Mouse (Mus musculus): ENCODE data around the gene Ect2l. TPM values are rescaled to one million over a fixed set of nuclear protein-coding genes. Genes with fewer than 3 reads are reported as not detected.

Ect2l gene
- total and polyA plus RNA-seq, 3 experiments: 0.22 TPM; not detected in 2

- no peaks in the 10 kb centered on the region for H3K9me3 ChIP-seq (replicated peaks)
- peaks cover 15% of the 10 kb centered on the region for H3K36me3 ChIP-seq (replicated peaks)
- no peak overlapping the region for H3K4me3 ChIP-seq (ENCODE audit: low read depth, low read length)
- no peaks in the 10 kb centered on the region for H3K4me1 ChIP-seq (ENCODE audit: insufficient read depth, low read depth, low read length)
- no peak for DNase-seq (ENCODE audit: low spot score)
- no peaks in the 10 kb centered on the region for H3K27me3 ChIP-seq (ENCODE audit: insufficient read depth, low read length)
- TF ChIP-seq POLR2AphosphoS5 (IDR thresholded peaks at IDR 0.05; ENCODE audit: insufficient replicate concordance, low read depth, low read length): no peak
- TF ChIP-seq CTCF (IDR thresholded peaks at IDR 0.05; ENCODE audit: low read depth, low read length): no peak
- no peak for TF ChIP-seq TAL1 (conservative IDR thresholded peaks at IDR 0.05; ENCODE audit: low read depth, low read length)
- no peak for TF ChIP-seq GATA1 (IDR thresholded peaks at IDR 0.05; ENCODE audit: borderline replicate concordance, low read length)
- no peak for TF ChIP-seq GATA2 (IDR thresholded peaks at IDR 0.05; ENCODE audit: borderline replicate concordance, low read depth, low read length)
- no peak for ATAC-seq (ENCODE audit: extremely low read depth, insufficient number of reproducible peaks, low FRiP score, poor library complexity, severe bottlenecking)
These were observed 80.4 kb downstream of the Ect2l start for GRCm38 (mm10) chr10:18130276-18130675.

GRCm38 (mm10) chr10:18118336-18118735 is 92.4 kb downstream of the Ect2l start:
- DNase-seq (ENCODE audit: low spot score) (no peak), ATAC-seq (ENCODE audit: extremely low read depth, insufficient number of reproducible peaks, low FRiP score, poor library complexity, severe bottlenecking) (no peak)
- no peak for TF ChIP-seq GATA1 (IDR thresholded peaks at IDR 0.05; ENCODE audit: borderline replicate concordance, low read length)
- Histone ChIP-seq H3K27me3 (ENCODE audit: insufficient read depth, low read length) (no peaks in the 10 kb centered on the region), H3K36me3 (replicated peaks) (peaks cover 81% of the 10 kb centered on the region), H3K4me1 (ENCODE audit: insufficient read depth, low read depth, low read length) (no peaks in the 10 kb centered on the region), H3K4me3 (ENCODE audit: low read depth, low read length) (no peak overlapping the region), H3K9me3 (replicated peaks) (no peaks in the 10 kb centered on the region)

- ATAC-seq (ENCODE audit: extremely low read depth, insufficient number of reproducible peaks, low FRiP score, poor library complexity, severe bottlenecking): no peak
- peaks cover 50% of the 10 kb centered on the region for H3K36me3 ChIP-seq (replicated peaks)
- no peaks in the 10 kb centered on the region for H3K9me3 ChIP-seq (replicated peaks)
- no peak for DNase-seq (ENCODE audit: low spot score)
- H3K4me1 ChIP-seq (ENCODE audit: insufficient read depth, low read depth, low read length): no peaks in the 10 kb centered on the region
- H3K4me3 ChIP-seq (ENCODE audit: low read depth, low read length): no peak overlapping the region
- H3K27me3 ChIP-seq (ENCODE audit: insufficient read depth, low read length): no peaks in the 10 kb centered on the region
- TF ChIP-seq GATA2 (IDR thresholded peaks at IDR 0.05; ENCODE audit: borderline replicate concordance, low read depth, low read length) (no peak), POLR2AphosphoS5 (IDR thresholded peaks at IDR 0.05; ENCODE audit: insufficient replicate concordance, low read depth, low read length) (no peak), GATA1 (IDR thresholded peaks at IDR 0.05; ENCODE audit: borderline replicate concordance, low read length) (no peak), CTCF (IDR thresholded peaks at IDR 0.05; ENCODE audit: low read depth, low read length) (no peak), TAL1 (conservative IDR thresholded peaks at IDR 0.05; ENCODE audit: low read depth, low read length) (no peak)
These were observed 97.1 kb downstream of the Ect2l start for GRCm38 (mm10) chr10:18113473-18114093.

GRCm38 (mm10) chr10:18110940-18111339 is 99.8 kb downstream of the Ect2l start:
- Histone ChIP-seq H3K9me3 (replicated peaks) (no peaks in the 10 kb centered on the region), H3K4me1 (ENCODE audit: insufficient read depth, low read depth, low read length) (no peaks in the 10 kb centered on the region), H3K36me3 (replicated peaks) (peaks cover 45% of the 10 kb centered on the region), H3K27me3 (ENCODE audit: insufficient read depth, low read length) (no peaks in the 10 kb centered on the region), H3K4me3 (ENCODE audit: low read depth, low read length) (no peak overlapping the region)
- DNase-seq (ENCODE audit: low spot score): no peak
- ATAC-seq (ENCODE audit: extremely low read depth, insufficient number of reproducible peaks, low FRiP score, poor library complexity, severe bottlenecking): no peak
- no peak for TF ChIP-seq POLR2AphosphoS5 (IDR thresholded peaks at IDR 0.05; ENCODE audit: insufficient replicate concordance, low read depth, low read length)

- Histone ChIP-seq H3K27me3 (ENCODE audit: insufficient read depth, low read length) (no peaks in the 10 kb centered on the region), H3K9me3 (replicated peaks) (no peaks in the 10 kb centered on the region), H3K4me3 (ENCODE audit: low read depth, low read length) (no peak overlapping the region), H3K4me1 (ENCODE audit: insufficient read depth, low read depth, low read length) (no peaks in the 10 kb centered on the region), H3K36me3 (replicated peaks) (peaks cover 50% of the 10 kb centered on the region)
- TF ChIP-seq POLR2AphosphoS5 (IDR thresholded peaks at IDR 0.05; ENCODE audit: insufficient replicate concordance, low read depth, low read length) (no peak), GATA2 (IDR thresholded peaks at IDR 0.05; ENCODE audit: borderline replicate concordance, low read depth, low read length) (no peak), GATA1 (IDR thresholded peaks at IDR 0.05; ENCODE audit: borderline replicate concordance, low read length) (no peak), CTCF (IDR thresholded peaks at IDR 0.05; ENCODE audit: low read depth, low read length) (no peak), TAL1 (conservative IDR thresholded peaks at IDR 0.05; ENCODE audit: low read depth, low read length) (no peak)
- DNase-seq (ENCODE audit: low spot score) (no peak), ATAC-seq (ENCODE audit: extremely low read depth, insufficient number of reproducible peaks, low FRiP score, poor library complexity, severe bottlenecking) (no peak)
These were observed 103.2 kb downstream of the Ect2l start for GRCm38 (mm10) chr10:18107471-18107870.

GRCm38 (mm10) chr10:18102166-18102565 is 108.5 kb downstream of the Ect2l start:
- ATAC-seq (ENCODE audit: extremely low read depth, insufficient number of reproducible peaks, low FRiP score, poor library complexity, severe bottlenecking): no peak
- Histone ChIP-seq H3K9me3 (replicated peaks) (no peaks in the 10 kb centered on the region), H3K4me3 (ENCODE audit: low read depth, low read length) (no peak overlapping the region), H3K4me1 (ENCODE audit: insufficient read depth, low read depth, low read length) (no peaks in the 10 kb centered on the region), H3K36me3 (replicated peaks) (peaks cover 64% of the 10 kb centered on the region), H3K27me3 (ENCODE audit: insufficient read depth, low read length) (no peaks in the 10 kb centered on the region)
- no peak for DNase-seq (ENCODE audit: low spot score)
- no peak for TF ChIP-seq CTCF (IDR thresholded peaks at IDR 0.05; ENCODE audit: low read depth, low read length)
- TF ChIP-seq GATA2 (IDR thresholded peaks at IDR 0.05; ENCODE audit: borderline replicate concordance, low read depth, low read length): no peak
- TF ChIP-seq POLR2AphosphoS5 (IDR thresholded peaks at IDR 0.05; ENCODE audit: insufficient replicate concordance, low read depth, low read length): no peak
- no peak for TF ChIP-seq TAL1 (conservative IDR thresholded peaks at IDR 0.05; ENCODE audit: low read depth, low read length)
- TF ChIP-seq GATA1 (IDR thresholded peaks at IDR 0.05; ENCODE audit: borderline replicate concordance, low read length): no peak

- TF ChIP-seq CTCF (IDR thresholded peaks at IDR 0.05; ENCODE audit: low read depth, low read length) (no peak), POLR2AphosphoS5 (IDR thresholded peaks at IDR 0.05; ENCODE audit: insufficient replicate concordance, low read depth, low read length) (no peak), GATA1 (IDR thresholded peaks at IDR 0.05; ENCODE audit: borderline replicate concordance, low read length) (no peak), TAL1 (conservative IDR thresholded peaks at IDR 0.05; ENCODE audit: low read depth, low read length) (no peak), GATA2 (IDR thresholded peaks at IDR 0.05; ENCODE audit: borderline replicate concordance, low read depth, low read length) (no peak)
- Histone ChIP-seq H3K36me3 (replicated peaks) (peaks cover 53% of the 10 kb centered on the region), H3K9me3 (replicated peaks) (peaks cover 3% of the 10 kb centered on the region; the same call in 1 of the 2 replicates), H3K4me3 (ENCODE audit: low read depth, low read length) (no peak overlapping the region), H3K27me3 (ENCODE audit: insufficient read depth, low read length) (no peaks in the 10 kb centered on the region), H3K4me1 (ENCODE audit: insufficient read depth, low read depth, low read length) (no peaks in the 10 kb centered on the region)
- DNase-seq (ENCODE audit: low spot score): no peak
- no peak for ATAC-seq (ENCODE audit: extremely low read depth, insufficient number of reproducible peaks, low FRiP score, poor library complexity, severe bottlenecking)
These were observed 120.0 kb downstream of the Ect2l start for GRCm38 (mm10) chr10:18090691-18091090.
